In genomic region chr17:30097156-30097555, GRCm38 (mm10) we compare ENCODE assay signal across 11 mouse cellular contexts.
"Had no signal": no experiment of that assay in that cellular context is flagged by ENCODE, and none has a peak within 500 bp of the region (broad histone marks: within the 10 kb centered on the region; RNA-seq: fewer than 3 reads in every experiment).

No protein-coding gene starts in this region.

- H3K36me3 ChIP-seq: neural tube, embryonic 15.5 days had no signal

- ATAC-seq: liver, embryonic 12.5 days; midbrain, embryonic 16.5 days had no signal

- H3K4me2 ChIP-seq: limb, embryonic 15.5 days; liver, embryonic 12.5 days; lung, embryonic 14.5 days; midbrain, embryonic 12.5 days; neural tube, embryonic 15.5 days had no signal

- DNase-seq: kidney, postnatal 25 days; lung, embryonic 14.5 days; lung, postnatal 10 days; lung, postnatal 4 days; thymus, adult 2 months; thymus, postnatal 25 days had no signal

- H3K9ac ChIP-seq: limb, embryonic 15.5 days; liver, embryonic 12.5 days; lung, embryonic 14.5 days; midbrain, embryonic 12.5 days; neural tube, embryonic 15.5 days had no signal

- H3K27ac ChIP-seq: limb, embryonic 15.5 days; liver, embryonic 12.5 days; midbrain, embryonic 12.5 days; neural tube, embryonic 15.5 days had no signal

- H3K4me3 ChIP-seq: limb, embryonic 15.5 days; liver, embryonic 12.5 days; midbrain, embryonic 12.5 days; neural tube, embryonic 15.5 days had no signal

- H3K27me3 ChIP-seq: limb, embryonic 15.5 days; liver, embryonic 12.5 days; midbrain, embryonic 12.5 days; neural tube, embryonic 15.5 days had no signal

- H3K9me3 ChIP-seq: limb, embryonic 15.5 days; liver, embryonic 12.5 days; neural tube, embryonic 15.5 days had no signal
